Mouse (Mus musculus) neural tube, embryonic 11.5 days (tissue): ENCODE data around the gene Rgs9. TPM values are rescaled to one million over a fixed set of nuclear protein-coding genes. Genes with fewer than 3 reads are reported as not detected.

ENCODE experiments used
- ATAC-seq: fragments of 200-750 bp; cut with Nextera tagmentation; 2 replicates; pipeline ENCODE4 v1.8.0; 2017; ENCODE audit warnings: moderate number of reproducible peaks, mild to moderate bottlenecking, moderate TSS enrichment, moderate library complexity; ENCODE audit not compliant: insufficient read depth, low FRiP score, low TSS enrichment
- DNase-seq: peaks from one replicate; pipeline ENCODE4 v3.0.0-alpha.2; 2015; ENCODE audit warnings: low spot score
- H3K27ac ChIP-seq: fragments of 300-500 bp; sonication (generic); 2 replicates; pipeline ENCODE4 v1.5.1; 2014; ENCODE audit warnings: low read depth, mild to moderate bottlenecking, low read length
- H3K27me3 ChIP-seq: fragments of 300-500 bp; sonication (generic); 2 replicates; pipeline ENCODE4 v1.6.1; 2014; ENCODE audit warnings: mild to moderate bottlenecking, low read length, mixed read lengths; ENCODE audit not compliant: control insufficient read depth, insufficient read depth
- H3K36me3 ChIP-seq: fragments of 300-500 bp; sonication (generic); 2 replicates; pipeline ENCODE4 v1.6.1; 2014; ENCODE audit warnings: mild to moderate bottlenecking, low read length, moderate library complexity, mixed read lengths; ENCODE audit not compliant: control insufficient read depth, insufficient read depth
- H3K4me1 ChIP-seq: fragments of 300-500 bp; sonication (generic); 2 replicates; pipeline ENCODE4 v1.6.1; 2014; ENCODE audit warnings: low read length, mixed read lengths; ENCODE audit not compliant: control insufficient read depth, insufficient read depth
- H3K4me2 ChIP-seq: fragments of 300-500 bp; sonication (generic); 2 replicates; pipeline ENCODE4 v1.6.1; 2014; ENCODE audit warnings: low read depth, mild to moderate bottlenecking, moderate library complexity
- H3K4me3 ChIP-seq: fragments of 300-500 bp; sonication (generic); 2 replicates; pipeline ENCODE4 v1.5.1; 2014; ENCODE audit warnings: low read depth, low read length
- H3K9ac ChIP-seq: fragments of 300-500 bp; sonication (generic); 2 replicates; pipeline ENCODE4 v1.6.1; 2014; ENCODE audit warnings: mild to moderate bottlenecking, low read length
- H3K9me3 ChIP-seq: fragments of 300-500 bp; sonication (generic); 2 replicates; pipeline ENCODE4 v1.6.1; 2016; ENCODE audit warnings: low read length; ENCODE audit not compliant: control insufficient read depth
- WGBS: fragments of 180-500 bp; shearing (Covaris S2); extraction: QIAGEN DNeasy Blood & Tissue Kit; methylation state at CpG from one replicate; pipeline ENCODE4 v1.1.7; 2014; 5-methylcytosine and 5-hydroxymethylcytosine counted together
- polyA plus RNA-seq: library from polyadenylated mRNA; unstranded; fragments of >200 nt; fragmentation: Nextera tagmentation; extraction: Ambion mirVana; gene quantifications from 2 replicates; pipeline ENCODE4 v1.2.1, GENCODE M21; 2014

The Rgs9 gene
- polyA plus RNA-seq, 1 experiment from 2014 or later = 1.1 TPM

GRCm38 (mm10) chr11:109187631-109188184 lies 110.2 kb downstream of the Rgs9 start:
- Histone ChIP-seq H3K9me3 (no peaks in the 10 kb centered on the region), H3K4me1 (0 out of 2 replicates have a peak, but pooled peaks cover under 1% of the 10 kb centered on the region), H3K4me2 (no peak overlapping the region), H3K36me3 (no peaks in the 10 kb centered on the region), H3K4me3 (no peak overlapping the region), H3K9ac (no peak overlapping the region), H3K27ac (no peak overlapping the region), H3K27me3 (no peaks in the 10 kb centered on the region)
- no peak for DNase-seq
- ATAC-seq = no peak
- WGBS = 77% methylated on average over 6 of the region's 6 CpGs

GRCm38 (mm10) chr11:109181118-109181517 lies 116.8 kb downstream of the Rgs9 start:
- Histone ChIP-seq H3K4me2 (no peak overlapping the region), H3K9me3 (no peaks in the 10 kb centered on the region), H3K36me3 (no peaks in the 10 kb centered on the region), H3K27me3 (no peaks in the 10 kb centered on the region), H3K9ac (no peak overlapping the region), H3K4me3 (no peak overlapping the region), H3K27ac (no peak overlapping the region), H3K4me1 (no peaks in the 10 kb centered on the region)
- WGBS = 66% methylated on average over 7 of the region's 7 CpGs
- no peak for ATAC-seq
- DNase-seq = no peak

- no peak overlapping the region for H3K4me3 ChIP-seq
- H3K4me2 ChIP-seq = no peak overlapping the region
- H3K4me1 ChIP-seq = no peaks in the 10 kb centered on the region
- 93% methylated on average over 11 of the region's 11 CpGs for WGBS
- no peak overlapping the region for H3K27ac ChIP-seq
- H3K9me3 ChIP-seq = no peaks in the 10 kb centered on the region
- no peak for DNase-seq
- no peak for ATAC-seq
- no peaks in the 10 kb centered on the region for H3K27me3 ChIP-seq
- H3K9ac ChIP-seq = no peak overlapping the region
- H3K36me3 ChIP-seq = no peaks in the 10 kb centered on the region
Observed at GRCm38 (mm10) chr11:109180290-109180689, 117.6 kb downstream of the Rgs9 start.

DNA sequence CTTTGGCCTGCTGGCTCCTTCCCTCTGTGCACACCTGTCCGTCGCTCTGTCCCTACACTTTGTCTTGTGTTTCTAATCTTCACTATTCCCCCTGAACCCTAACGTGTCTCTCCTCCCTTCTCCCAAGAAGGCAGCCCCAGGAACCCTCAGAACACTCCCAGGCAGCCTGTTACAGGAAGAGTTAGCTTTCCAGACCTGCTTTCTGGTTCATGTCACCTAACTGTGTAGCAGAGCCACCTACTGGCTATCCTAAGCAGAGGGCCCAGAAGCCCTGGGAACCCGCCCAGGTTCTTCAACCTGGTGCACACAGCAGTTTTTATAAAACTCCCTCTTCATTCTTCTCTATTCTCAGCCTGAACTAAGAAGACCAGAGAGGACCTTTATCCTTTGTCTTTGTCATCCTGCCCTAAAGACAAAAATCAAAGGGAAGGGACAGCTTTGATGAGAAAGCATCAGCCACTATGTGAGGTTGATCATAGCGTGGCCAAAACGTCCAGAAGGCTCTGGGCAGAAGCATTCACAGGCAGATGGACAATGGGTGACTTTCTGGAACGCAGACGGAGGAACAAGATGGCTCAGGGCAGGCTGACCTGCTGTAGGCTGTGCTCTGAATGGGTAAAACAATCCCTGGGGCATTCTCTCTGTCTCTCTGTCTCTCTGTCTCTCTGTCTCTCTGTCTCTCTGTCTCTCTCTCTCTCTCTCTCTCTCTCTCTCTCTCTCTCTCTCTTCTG lies 119.0 kb downstream of the Rgs9 start:
- no peaks in the 10 kb centered on the region for H3K27me3 ChIP-seq
- H3K4me2 ChIP-seq = no peak overlapping the region
- ATAC-seq (no peak), DNase-seq (peak; percentile 56)
- H3K9ac ChIP-seq = no peak overlapping the region
- H3K4me3 ChIP-seq = no peak overlapping the region
- H3K9me3 ChIP-seq = no peaks in the 10 kb centered on the region
- WGBS = 64% methylated on average over 8 of the region's 8 CpGs
- H3K4me1 ChIP-seq = no peaks in the 10 kb centered on the region
- no peak overlapping the region for H3K27ac ChIP-seq
- H3K36me3 ChIP-seq = no peaks in the 10 kb centered on the region

- WGBS = 89% methylated on average over 8 of the region's 8 CpGs
- Histone ChIP-seq H3K4me3 (no peak overlapping the region), H3K36me3 (no peaks in the 10 kb centered on the region), H3K27me3 (no peaks in the 10 kb centered on the region), H3K9ac (no peak overlapping the region), H3K4me1 (no peaks in the 10 kb centered on the region), H3K4me2 (no peak overlapping the region), H3K9me3 (no peaks in the 10 kb centered on the region), H3K27ac (no peak overlapping the region)
- DNase-seq (no peak), ATAC-seq (no peak)
Observed at GRCm38 (mm10) chr11:109175376-109175969, 122.5 kb downstream of the Rgs9 start.

Other genes with a start within 250 kb of the Rgs9 start
- not detected in 2 replicates for gene E030025P04Rik, start 153.8 kb downstream of the Rgs9 start, polyA plus RNA-seq
- gene Gna13, start 64.7 kb upstream of the Rgs9 start, polyA plus RNA-seq = 19.9 and 23.4 TPM in 2 replicates
- gene 9930022D16Rik, start 115.8 kb upstream of the Rgs9 start, polyA plus RNA-seq = not detected in 2 replicates
- gene Amz2, start 127.8 kb upstream of the Rgs9 start, polyA plus RNA-seq = 45.2 and 46.6 TPM in 2 replicates
- 1.9 and 2.3 TPM in 2 replicates for gene Arsg, start 175.2 kb upstream of the Rgs9 start, polyA plus RNA-seq
- 3.2 and 3.3 TPM in 2 replicates for gene Slc16a6, start 175.5 kb upstream of the Rgs9 start, polyA plus RNA-seq